Mouse (Mus musculus) heart, embryonic 15.5 days (tissue): ENCODE data around the gene Celsr1. TPM values are rescaled to one million over a fixed set of nuclear protein-coding genes. Genes with fewer than 3 reads are reported as not detected.

Experiments used
- ATAC-seq: fragments of 200-750 bp; cut with Nextera tagmentation; replicated peaks from 2 replicates; pipeline ENCODE4 v1.8.0; 2017; ENCODE audit warnings: low read depth, moderate TSS enrichment; ENCODE audit not compliant: insufficient number of reproducible peaks, insufficient read depth, low FRiP score
- H3K27ac ChIP-seq: fragments of 300-500 bp; sonication (generic); 2 replicates; pipeline ENCODE4 v1.5.1; 2015; ENCODE audit warnings: mild to moderate bottlenecking, inconsistent platforms
- H3K27me3 ChIP-seq: fragments of 300-500 bp; sonication (generic); 2 replicates; pipeline ENCODE4 v1.6.1; 2015; ENCODE audit warnings: inconsistent platforms
- H3K36me3 ChIP-seq: fragments of 300-500 bp; sonication (generic); 2 replicates; pipeline ENCODE4 v1.6.1; 2015; ENCODE audit warnings: mild to moderate bottlenecking, inconsistent platforms
- H3K4me1 ChIP-seq: fragments of 300-500 bp; sonication (generic); replicated peaks from 2 replicates; pipeline ENCODE4 v1.6.1; 2015; ENCODE audit warnings: inconsistent platforms
- H3K4me2 ChIP-seq: fragments of 300-500 bp; sonication (generic); 2 replicates; pipeline ENCODE4 v1.6.1; 2015; ENCODE audit warnings: inconsistent platforms, mild to moderate bottlenecking, moderate library complexity
- H3K4me3 ChIP-seq: fragments of 300-500 bp; sonication (generic); 2 replicates; pipeline ENCODE4 v1.5.1; 2015; ENCODE audit warnings: mild to moderate bottlenecking, inconsistent platforms
- H3K9ac ChIP-seq: fragments of 300-500 bp; sonication (generic); 2 replicates; pipeline ENCODE4 v1.6.1; 2015; ENCODE audit warnings: mild to moderate bottlenecking, inconsistent platforms
- H3K9me3 ChIP-seq: fragments of 300-500 bp; sonication (generic); replicated peaks from 2 replicates; pipeline ENCODE4 v1.6.1; 2016; ENCODE audit warnings: inconsistent platforms
- WGBS: fragments of 180-500 bp; shearing (Covaris S2); methylation state at CpG from one replicate; pipeline ENCODE4 v1.1.7; 2015; ENCODE audit warnings: mixed read lengths; 5-methylcytosine and 5-hydroxymethylcytosine counted together
- polyA plus RNA-seq: library from polyadenylated mRNA; unstranded; fragments of >200 nt; fragmentation: Nextera tagmentation; extraction: Ambion mirVana; gene quantifications from 2 replicates; pipeline ENCODE4 v1.2.1, GENCODE M21; 2015

The Celsr1 gene
- polyA plus RNA-seq, 1 experiment from 2014 or later = 1.1 TPM

DNA sequence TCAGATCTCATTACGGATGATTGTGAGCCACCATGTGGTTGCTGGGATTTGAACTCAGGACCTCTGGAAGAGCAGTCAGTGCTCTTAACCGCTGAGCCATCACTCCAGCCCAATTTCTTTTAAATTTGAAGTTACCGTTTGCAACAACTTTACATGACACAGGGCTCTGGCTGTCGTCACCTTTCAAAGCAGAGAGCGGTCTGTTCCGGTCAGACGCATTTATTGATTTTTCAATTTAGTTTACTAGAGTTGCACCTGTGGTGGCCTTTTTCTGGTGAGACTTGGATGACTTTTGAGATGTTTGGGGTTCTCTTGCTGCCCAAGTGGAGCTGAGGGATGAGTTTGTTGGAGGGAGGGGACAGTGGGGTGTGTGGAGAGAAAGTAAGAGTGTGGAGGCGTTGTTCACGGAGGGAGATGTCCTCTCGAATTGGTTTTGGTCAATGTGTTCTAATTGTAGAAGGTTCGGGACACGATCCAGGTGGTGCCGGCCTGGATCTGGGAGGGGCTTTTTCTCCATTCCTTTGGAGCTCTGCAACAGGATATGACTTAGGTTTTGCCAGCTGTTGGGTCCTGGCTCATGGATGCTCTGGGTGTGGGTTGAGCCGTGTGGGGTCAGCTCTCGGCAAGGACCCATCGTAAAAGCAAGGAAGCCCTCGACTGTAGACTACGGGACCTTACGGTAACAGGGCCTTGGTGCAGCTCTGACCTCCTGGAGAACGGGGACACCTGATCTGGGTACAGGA, 41.9 kb upstream of the Celsr1 start:
- 85% methylated on average over 20 of the region's 20 CpGs for WGBS
- no peaks in the 10 kb centered on the region for H3K27me3 ChIP-seq
- no peak overlapping the region for H3K27ac ChIP-seq
- H3K9ac ChIP-seq = no peak overlapping the region
- no peak for ATAC-seq
- H3K36me3 ChIP-seq = no peaks in the 10 kb centered on the region
- no peak overlapping the region for H3K4me2 ChIP-seq
- H3K4me3 ChIP-seq = no peak overlapping the region
- no peaks in the 10 kb centered on the region for H3K9me3 ChIP-seq
- peaks cover 50% of the 10 kb centered on the region for H3K4me1 ChIP-seq

DNA sequence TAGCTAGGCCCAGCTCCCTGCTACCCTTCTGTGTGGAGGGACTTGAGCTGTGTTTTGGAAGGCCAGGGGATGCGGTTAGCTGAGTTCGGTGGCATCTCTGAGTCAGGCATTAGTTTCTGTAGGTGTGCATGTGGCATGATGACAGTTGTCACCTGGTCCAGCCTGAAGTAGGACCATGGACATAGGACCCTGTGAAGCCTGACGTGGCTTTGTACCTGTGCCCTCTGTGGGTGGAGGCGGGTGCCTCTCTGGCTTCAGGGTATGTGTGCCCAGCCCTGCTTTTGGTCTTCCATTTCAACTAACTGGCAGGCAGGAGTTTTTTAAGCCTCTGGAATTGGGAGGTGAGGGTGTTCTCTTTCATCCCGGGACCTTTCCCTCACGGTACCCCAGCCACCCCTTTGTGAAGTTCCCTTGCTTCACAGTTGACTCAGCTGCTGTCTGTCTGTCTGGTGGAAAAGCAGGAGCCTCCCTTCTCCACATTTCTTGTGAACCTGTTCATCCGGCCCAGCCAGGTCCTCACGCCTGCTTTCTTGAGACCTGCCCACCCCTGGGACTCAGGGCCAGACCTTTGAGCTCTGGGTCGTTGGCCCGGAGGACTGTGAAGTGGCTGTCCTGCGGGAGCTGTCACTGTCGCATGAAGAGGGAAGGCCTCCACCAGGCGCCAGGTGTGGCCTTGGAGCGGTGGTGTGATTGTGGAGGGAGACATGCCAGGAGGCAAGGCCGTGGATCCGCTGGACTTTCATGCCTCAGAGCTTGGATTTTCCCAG, 40.8 kb upstream of the Celsr1 start:
- 77% methylated on average over 16 of the region's 16 CpGs for WGBS
- Histone ChIP-seq H3K4me3 (no peak overlapping the region), H3K27me3 (no peaks in the 10 kb centered on the region), H3K9me3 (no peaks in the 10 kb centered on the region), H3K4me2 (no peak overlapping the region), H3K4me1 (peaks cover 49% of the 10 kb centered on the region), H3K9ac (no peak overlapping the region), H3K36me3 (no peaks in the 10 kb centered on the region), H3K27ac (no peak overlapping the region)
- ATAC-seq = no peak

DNA sequence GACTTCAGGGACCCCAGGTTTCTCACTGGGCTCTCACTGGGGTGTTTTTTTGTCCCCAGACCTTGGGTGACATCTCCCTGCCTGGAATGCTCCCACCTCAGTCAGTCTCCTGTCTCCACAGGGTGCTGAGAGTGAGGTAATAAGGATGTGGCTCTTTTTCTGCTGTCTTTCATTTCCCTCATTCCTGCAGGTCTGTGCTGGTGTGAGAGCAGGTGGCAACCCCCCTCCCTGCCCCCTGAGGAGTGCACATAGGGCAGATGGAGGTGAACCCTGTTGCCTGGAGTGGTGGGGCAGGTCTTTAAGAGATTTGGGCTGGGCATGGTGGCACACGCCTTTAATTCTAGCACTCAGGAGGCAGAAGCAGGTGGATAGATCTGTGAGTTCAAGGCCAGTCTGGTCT, 37.6 kb upstream of the Celsr1 start:
- H3K9ac ChIP-seq = no peak overlapping the region
- no peak overlapping the region for H3K4me2 ChIP-seq
- H3K27ac ChIP-seq = no peak overlapping the region
- no peaks in the 10 kb centered on the region for H3K27me3 ChIP-seq
- no peaks in the 10 kb centered on the region for H3K36me3 ChIP-seq
- H3K9me3 ChIP-seq = no peaks in the 10 kb centered on the region
- H3K4me1 ChIP-seq = peaks cover 54% of the 10 kb centered on the region
- H3K4me3 ChIP-seq = no peak overlapping the region
- 74% methylated on average over 1 of the region's 1 CpGs for WGBS
- ATAC-seq = no peak

DNA sequence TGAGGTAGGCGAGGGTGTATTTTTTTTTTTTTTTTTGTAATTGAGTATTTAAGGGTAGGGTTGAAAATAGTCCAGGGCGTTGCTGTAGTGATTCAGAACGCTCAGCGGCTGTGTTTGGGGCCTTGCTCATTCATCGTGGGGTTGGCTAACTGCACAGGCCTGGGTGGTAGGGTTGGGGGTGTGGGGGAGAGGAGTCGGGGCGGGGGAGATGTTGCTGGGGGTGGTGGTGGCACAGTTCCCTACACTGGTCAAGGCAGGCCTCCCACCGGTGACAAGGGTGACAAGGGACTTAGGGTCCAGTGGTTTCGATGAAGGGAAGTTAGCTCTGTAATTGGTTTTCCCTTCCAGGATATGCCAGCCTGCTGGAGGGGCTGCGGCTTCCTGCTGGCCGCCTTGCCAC, 36.8 kb upstream of the Celsr1 start:
- Histone ChIP-seq H3K4me3 (no peak overlapping the region), H3K9me3 (no peaks in the 10 kb centered on the region), H3K27ac (no peak overlapping the region), H3K4me1 (peaks cover 50% of the 10 kb centered on the region), H3K4me2 (no peak overlapping the region), H3K36me3 (no peaks in the 10 kb centered on the region), H3K9ac (no peak overlapping the region), H3K27me3 (no peaks in the 10 kb centered on the region)
- no peak for ATAC-seq
- WGBS = 52% methylated on average over 11 of the region's 11 CpGs

DNA sequence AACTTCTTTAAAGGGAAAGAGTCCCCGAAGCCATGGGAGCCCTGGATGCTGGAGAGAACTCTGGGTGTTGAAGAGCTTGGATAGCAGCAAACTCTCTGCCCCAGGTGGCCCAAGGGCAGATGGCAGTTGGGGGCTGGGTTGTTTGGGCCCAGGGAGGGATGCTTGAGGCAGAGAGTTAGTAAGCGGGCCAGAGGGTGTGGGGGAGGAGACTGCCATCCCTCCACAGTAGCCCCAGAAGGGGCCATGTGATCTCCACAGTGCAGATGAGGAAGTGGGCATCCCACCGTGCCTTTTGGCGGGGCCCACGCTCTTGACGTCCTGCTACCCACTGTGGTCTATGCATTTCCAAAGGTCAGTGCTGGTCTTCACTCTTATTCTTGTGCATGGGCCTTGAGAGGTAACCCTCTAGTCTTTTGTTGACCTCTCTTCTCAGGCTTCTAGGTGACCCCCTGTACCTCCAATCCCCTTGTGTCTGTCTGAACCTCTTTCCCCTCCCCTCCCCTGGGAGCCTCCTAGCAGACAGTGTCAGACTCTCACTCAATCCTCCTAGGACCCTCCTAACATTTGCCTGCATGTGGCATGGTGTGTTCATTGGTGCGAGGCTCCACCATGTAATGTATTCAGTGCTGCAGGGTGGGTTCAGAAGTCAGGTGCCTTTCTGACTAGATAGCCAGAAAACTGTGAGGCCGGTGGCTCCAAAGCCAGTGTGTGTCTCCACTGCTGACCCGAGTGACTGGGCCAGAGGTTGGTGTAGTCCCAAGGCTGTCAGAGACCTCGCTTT, 35.6 kb upstream of the Celsr1 start:
- Histone ChIP-seq H3K36me3 (no peaks in the 10 kb centered on the region), H3K4me2 (no peak overlapping the region), H3K4me3 (no peak overlapping the region), H3K9ac (no peak overlapping the region), H3K4me1 (peaks cover 56% of the 10 kb centered on the region), H3K9me3 (no peaks in the 10 kb centered on the region), H3K27me3 (no peaks in the 10 kb centered on the region), H3K27ac (no peak overlapping the region)
- no peak for ATAC-seq
- WGBS = 79% methylated on average over 10 of the region's 10 CpGs

DNA sequence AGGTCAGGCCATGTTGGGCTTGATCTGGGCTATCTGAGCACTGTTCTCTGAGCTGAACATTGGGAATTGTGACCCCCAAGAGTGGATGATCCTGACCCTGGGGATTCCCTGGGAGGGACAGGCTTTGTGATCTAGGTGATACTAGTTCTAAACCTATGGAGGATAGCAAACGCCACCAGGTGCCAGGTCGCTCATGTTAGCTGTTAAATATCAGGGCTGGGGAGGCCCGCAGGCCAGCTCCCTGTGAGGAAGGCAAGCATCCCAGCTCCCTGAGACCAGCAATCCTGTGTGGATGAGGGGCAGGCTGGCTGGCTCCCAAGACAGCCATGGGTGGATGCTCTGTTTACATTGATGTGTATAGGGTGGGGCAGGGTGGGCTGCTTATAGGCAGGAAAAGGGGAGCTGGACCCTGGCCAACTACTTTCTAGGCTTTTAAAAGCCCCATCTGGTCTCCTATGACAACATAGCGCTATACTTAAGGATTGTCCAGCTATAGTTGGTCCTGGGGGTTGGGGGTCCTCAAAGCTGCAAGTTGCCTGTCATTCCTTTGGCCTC, 34.4 kb upstream of the Celsr1 start:
- Histone ChIP-seq H3K36me3 (no peaks in the 10 kb centered on the region), H3K4me3 (no peak overlapping the region), H3K27me3 (no peaks in the 10 kb centered on the region), H3K9ac (no peak overlapping the region), H3K4me1 (peaks cover 59% of the 10 kb centered on the region), H3K27ac (peak overlapping the region; percentile 49; the same call in 1 of the 2 replicates), H3K9me3 (no peaks in the 10 kb centered on the region), H3K4me2 (no peak overlapping the region)
- ATAC-seq = no peak
- 73% methylated on average over 4 of the region's 4 CpGs for WGBS

DNA sequence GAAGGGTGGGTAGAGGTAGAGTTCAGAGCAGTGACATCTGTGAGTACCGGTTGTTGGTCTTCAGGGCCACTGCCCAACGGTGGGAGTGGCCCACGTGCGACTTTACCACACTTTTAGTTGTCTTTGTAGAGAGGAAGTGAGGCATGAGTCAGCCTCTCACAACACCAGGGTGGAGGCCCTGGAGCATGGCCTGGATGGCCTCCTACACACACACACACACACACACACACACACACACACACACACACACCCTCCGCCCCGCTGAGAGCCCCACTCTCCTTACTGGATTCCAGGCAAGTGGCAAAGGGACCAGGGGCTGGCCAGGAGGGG, 34.0 kb upstream of the Celsr1 start:
- Histone ChIP-seq H3K9ac (no peak overlapping the region), H3K4me1 (peaks cover 64% of the 10 kb centered on the region), H3K36me3 (no peaks in the 10 kb centered on the region), H3K27me3 (no peaks in the 10 kb centered on the region), H3K9me3 (no peaks in the 10 kb centered on the region), H3K4me3 (no peak overlapping the region), H3K4me2 (no peak overlapping the region), H3K27ac (peak overlapping the region; percentile 49; the same call in 1 of the 2 replicates)
- WGBS = 26% methylated on average over 6 of the region's 6 CpGs
- peak; percentile 43 for ATAC-seq

DNA sequence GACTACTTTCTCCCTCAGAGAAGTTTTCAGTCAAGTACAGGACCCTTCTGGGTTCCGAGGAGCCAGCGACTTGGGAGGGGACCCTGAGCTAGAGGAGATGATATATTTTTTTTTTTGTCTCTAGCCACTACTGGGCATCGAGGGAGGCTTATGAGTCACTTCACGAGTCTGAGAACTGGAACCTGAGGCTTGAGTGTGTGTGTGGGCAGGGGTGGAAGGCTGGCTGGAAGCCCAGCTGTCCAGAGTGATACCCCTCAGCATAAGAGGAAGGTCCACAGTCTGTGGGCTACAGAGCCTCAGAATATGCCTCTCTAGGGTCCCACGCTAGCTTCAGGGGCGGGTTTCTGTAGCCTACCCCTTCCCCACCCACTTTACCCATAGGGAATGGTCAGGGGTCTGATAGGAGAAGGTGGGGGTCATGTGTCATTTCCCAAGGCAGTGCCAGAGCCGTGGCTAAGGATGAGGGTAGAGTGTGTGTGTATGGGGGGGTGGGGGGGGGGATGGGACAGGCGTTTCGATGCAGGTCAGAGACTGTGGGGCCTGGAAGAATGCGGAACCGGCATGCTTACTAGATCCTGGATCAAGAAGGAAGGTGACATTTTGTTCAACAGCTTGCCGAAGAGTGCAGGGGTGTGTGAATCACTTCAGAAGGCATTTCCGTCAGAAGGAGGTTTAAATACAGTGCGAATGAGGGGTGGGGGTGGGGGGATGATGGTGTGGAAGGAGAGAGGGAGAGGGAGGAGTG, 33.4 kb upstream of the Celsr1 start:
- no peaks in the 10 kb centered on the region for H3K9me3 ChIP-seq
- H3K9ac ChIP-seq = no peak overlapping the region
- WGBS = 33% methylated on average over 14 of the region's 14 CpGs
- H3K4me2 ChIP-seq = 0 out of 2 replicates have a peak overlapping the region, but pooled peaks have one; percentile 23
- no peaks in the 10 kb centered on the region for H3K27me3 ChIP-seq
- peaks cover 69% of the 10 kb centered on the region for H3K4me1 ChIP-seq
- H3K4me3 ChIP-seq = no peak overlapping the region
- no peaks in the 10 kb centered on the region for H3K36me3 ChIP-seq
- peak overlapping the region; percentile 45 for H3K27ac ChIP-seq
- ATAC-seq = no peak

DNA sequence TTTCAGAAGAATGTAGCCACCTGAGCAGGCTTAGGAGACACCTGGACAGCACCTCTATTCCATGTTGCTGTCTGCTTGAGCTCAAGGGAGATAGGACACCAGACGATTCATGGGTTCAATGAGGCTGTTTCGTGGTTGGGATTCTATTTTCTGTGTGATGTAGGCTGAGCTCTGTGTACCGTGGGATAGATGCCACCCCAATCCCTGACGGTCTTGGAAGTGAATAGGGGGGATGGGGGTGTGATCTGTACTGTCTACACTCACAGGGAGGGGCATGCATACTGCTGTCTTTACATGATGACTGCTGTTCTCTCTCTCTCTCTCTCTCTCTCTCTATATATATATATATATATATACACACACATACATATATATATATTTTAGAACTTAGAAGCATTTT, 31.8 kb upstream of the Celsr1 start:
- H3K9ac ChIP-seq = no peak overlapping the region
- 80% methylated on average over 4 of the region's 4 CpGs for WGBS
- no peak overlapping the region for H3K27ac ChIP-seq
- no peaks in the 10 kb centered on the region for H3K27me3 ChIP-seq
- H3K9me3 ChIP-seq = no peaks in the 10 kb centered on the region
- peaks cover 83% of the 10 kb centered on the region for H3K4me1 ChIP-seq
- H3K36me3 ChIP-seq = no peaks in the 10 kb centered on the region
- H3K4me3 ChIP-seq = no peak overlapping the region
- H3K4me2 ChIP-seq = no peak overlapping the region
- no peak for ATAC-seq

DNA sequence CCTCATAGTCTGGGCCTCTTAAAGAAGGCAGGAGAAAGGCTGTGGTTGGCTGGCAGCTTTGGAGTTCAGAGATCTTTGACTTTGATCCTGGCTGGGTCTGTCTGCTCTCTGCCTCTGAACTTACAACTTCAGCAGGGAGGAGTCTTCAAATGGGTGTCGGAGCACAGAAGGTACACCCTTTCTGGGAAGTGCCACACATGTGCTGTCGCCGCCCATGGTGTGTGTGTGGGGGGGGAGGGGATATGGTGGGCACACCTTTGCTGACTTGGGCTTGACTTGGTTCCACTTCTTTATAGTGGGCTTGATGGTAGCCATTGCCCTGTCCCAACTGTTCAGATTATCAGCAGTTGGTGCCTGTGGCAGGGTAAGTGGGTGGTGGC, 31.3 kb upstream of the Celsr1 start:
- WGBS = 82% methylated on average over 3 of the region's 3 CpGs
- ATAC-seq = no peak
- Histone ChIP-seq H3K27ac (no peak overlapping the region), H3K4me1 (peaks cover 85% of the 10 kb centered on the region), H3K4me2 (no peak overlapping the region), H3K36me3 (no peaks in the 10 kb centered on the region), H3K27me3 (no peaks in the 10 kb centered on the region), H3K9ac (no peak overlapping the region), H3K9me3 (no peaks in the 10 kb centered on the region), H3K4me3 (no peak overlapping the region)
